Mouse (Mus musculus) liver, embryonic 16.5 days (tissue): ENCODE data around the gene Psors1c2. TPM values are rescaled to one million over a fixed set of nuclear protein-coding genes. Genes with fewer than 3 reads are reported as not detected.

Experiments
- ATAC-seq: fragments of 200-750 bp; cut with Nextera tagmentation; 2 replicates; pipeline ENCODE4 v1.8.0; 2017; ENCODE audit warnings: low read depth, mild to moderate bottlenecking, moderate number of reproducible peaks, moderate library complexity
- H3K27ac ChIP-seq: fragments of 300-500 bp; sonication (generic); 2 replicates; pipeline ENCODE4 v1.5.1; 2014; ENCODE audit warnings: mild to moderate bottlenecking, low read length
- H3K27me3 ChIP-seq: fragments of 300-500 bp; sonication (generic); 2 replicates; pipeline ENCODE4 v1.6.1; 2014; ENCODE audit warnings: low read depth, low read length, mixed read lengths; ENCODE audit not compliant: control insufficient read depth, insufficient read depth
- H3K36me3 ChIP-seq: fragments of 300-500 bp; sonication (generic); 2 replicates; pipeline ENCODE4 v1.6.1; 2014; ENCODE audit warnings: mild to moderate bottlenecking; ENCODE audit not compliant: control insufficient read depth, insufficient read depth
- H3K4me1 ChIP-seq: fragments of 300-500 bp; sonication (generic); 2 replicates; pipeline ENCODE4 v1.6.1; 2014; ENCODE audit warnings: low read depth, low read length, mixed read lengths; ENCODE audit not compliant: control insufficient read depth
- H3K4me2 ChIP-seq: fragments of 300-500 bp; sonication (generic); 2 replicates; pipeline ENCODE4 v1.6.1; 2014; ENCODE audit warnings: low read depth, low read length, mixed read lengths
- H3K4me3 ChIP-seq: fragments of 300-500 bp; sonication (generic); 2 replicates; pipeline ENCODE4 v1.5.1; 2014; ENCODE audit warnings: low read depth, mild to moderate bottlenecking, low read length
- H3K9ac ChIP-seq: fragments of 300-500 bp; sonication (generic); 2 replicates; pipeline ENCODE4 v1.6.1; 2014; ENCODE audit warnings: low read depth, low read length
- H3K9me3 ChIP-seq: fragments of 300-500 bp; sonication (generic); replicated peaks from 2 replicates; pipeline ENCODE4 v1.6.1; 2016; ENCODE audit warnings: low read length; ENCODE audit not compliant: control insufficient read depth
- WGBS: fragments of 180-500 bp; shearing (Covaris S2); extraction: QIAGEN DNeasy Blood & Tissue Kit; methylation state at CpG from one replicate; pipeline ENCODE4 v1.1.7; 2014; ENCODE audit not compliant: insufficient replicate concordance; 5-methylcytosine and 5-hydroxymethylcytosine counted together
- polyA plus RNA-seq: library from polyadenylated mRNA; unstranded; fragments of >200 nt; fragmentation: Nextera tagmentation; extraction: Ambion mirVana; gene quantifications from 2 replicates; pipeline ENCODE4 v1.2.1, GENCODE M21; 2015

The Psors1c2 gene
- 0.17 and 0.19 TPM in 2 replicates for polyA plus RNA-seq

GRCm38 (mm10) chr17:35532901-35533300 lies at the start of gene Psors1c2:
Gene Psors1c2 (plus strand): TSS chr17:35533201.
- no peak for ATAC-seq
- Histone ChIP-seq H3K36me3 (no peaks in the 10 kb centered on the region; the same call in 1 of the 2 replicates), H3K27ac (no peak within 1 kb of the TSS), H3K9me3 (no peaks in the 10 kb centered on the region), H3K4me3 (no peak within 1 kb of the TSS), H3K4me1 (no peaks in the 10 kb centered on the region), H3K27me3 (no peaks in the 10 kb centered on the region), H3K9ac (no peak within 1 kb of the TSS), H3K4me2 (no peak within 1 kb of the TSS)
- 17% methylated on average over 7 of the region's 7 CpGs for WGBS

GRCm38 (mm10) chr17:35484066-35484465 lies 48.9 kb upstream of the Psors1c2 start:
- no peaks in the 10 kb centered on the region for H3K36me3 ChIP-seq
- no peaks in the 10 kb centered on the region for H3K9me3 ChIP-seq
- H3K4me1 ChIP-seq: no peaks in the 10 kb centered on the region
- H3K4me2 ChIP-seq: no peak overlapping the region
- H3K4me3 ChIP-seq: no peak overlapping the region
- no peaks in the 10 kb centered on the region for H3K27me3 ChIP-seq
- WGBS: 2% methylated on average over 9 of the region's 9 CpGs
- no peak overlapping the region for H3K9ac ChIP-seq
- no peak overlapping the region for H3K27ac ChIP-seq
- peak; percentile 5; the same call in 1 of the 2 replicates for ATAC-seq

GRCm38 (mm10) chr17:35485702-35486101 lies 47.3 kb upstream of the Psors1c2 start:
- Histone ChIP-seq H3K4me1 (no peaks in the 10 kb centered on the region), H3K4me3 (no peak overlapping the region), H3K27ac (0 out of 2 replicates have a peak overlapping the region, but pooled peaks have one; percentile 41), H3K4me2 (no peak overlapping the region), H3K27me3 (no peaks in the 10 kb centered on the region), H3K9ac (no peak overlapping the region), H3K9me3 (no peaks in the 10 kb centered on the region), H3K36me3 (no peaks in the 10 kb centered on the region)
- peak; percentile 76 for ATAC-seq
- WGBS: 27% methylated on average over 4 of the region's 4 CpGs

GRCm38 (mm10) chr17:35486726-35487125 lies 46.3 kb upstream of the Psors1c2 start:
- Histone ChIP-seq H3K9me3 (no peaks in the 10 kb centered on the region), H3K27ac (no peak overlapping the region), H3K27me3 (no peaks in the 10 kb centered on the region), H3K36me3 (no peaks in the 10 kb centered on the region), H3K4me1 (no peaks in the 10 kb centered on the region), H3K9ac (no peak overlapping the region), H3K4me2 (no peak overlapping the region), H3K4me3 (no peak overlapping the region)
- WGBS: 50% methylated on average over 10 of the region's 10 CpGs
- no peak for ATAC-seq

GRCm38 (mm10) chr17:35488041-35488440 lies 45.0 kb upstream of the Psors1c2 start:
- WGBS: 70% methylated on average over 2 of the region's 2 CpGs
- Histone ChIP-seq H3K4me1 (no peaks in the 10 kb centered on the region), H3K4me2 (no peak overlapping the region), H3K4me3 (no peak overlapping the region), H3K36me3 (no peaks in the 10 kb centered on the region), H3K27me3 (no peaks in the 10 kb centered on the region), H3K27ac (no peak overlapping the region), H3K9me3 (no peaks in the 10 kb centered on the region), H3K9ac (no peak overlapping the region)
- no peak for ATAC-seq

- Histone ChIP-seq H3K4me2 (no peak overlapping the region), H3K9ac (no peak overlapping the region), H3K9me3 (no peaks in the 10 kb centered on the region), H3K4me1 (no peaks in the 10 kb centered on the region), H3K36me3 (no peaks in the 10 kb centered on the region), H3K27me3 (no peaks in the 10 kb centered on the region), H3K27ac (no peak overlapping the region), H3K4me3 (no peak overlapping the region)
- WGBS: 55% methylated on average over 5 of the region's 5 CpGs
- ATAC-seq: no peak
Observed at GRCm38 (mm10) chr17:35490320-35490719, 42.7 kb upstream of the Psors1c2 start.

GRCm38 (mm10) chr17:35497124-35497523 lies 35.9 kb upstream of the Psors1c2 start:
- no peaks in the 10 kb centered on the region for H3K9me3 ChIP-seq
- H3K4me2 ChIP-seq: no peak overlapping the region
- WGBS: 73% methylated on average over 7 of the region's 7 CpGs

GRCm38 (mm10) chr17:35502226-35502625 lies 30.8 kb upstream of the Psors1c2 start:
- Histone ChIP-seq H3K4me1 (no peaks in the 10 kb centered on the region), H3K4me3 (no peak overlapping the region), H3K4me2 (no peak overlapping the region), H3K27ac (no peak overlapping the region), H3K36me3 (no peaks in the 10 kb centered on the region), H3K27me3 (peaks cover 26% of the 10 kb centered on the region), H3K9me3 (no peaks in the 10 kb centered on the region), H3K9ac (no peak overlapping the region)
- ATAC-seq: no peak
- WGBS: 18% methylated on average over 6 of the region's 6 CpGs

More at GRCm38 (mm10) chr17:35497124-35497523, 35.9 kb upstream of the Psors1c2 start:
- Histone ChIP-seq H3K36me3 (no peaks in the 10 kb centered on the region), H3K27me3 (no peaks in the 10 kb centered on the region), H3K4me3 (no peak overlapping the region), H3K4me1 (no peaks in the 10 kb centered on the region), H3K9ac (no peak overlapping the region), H3K27ac (no peak overlapping the region)
- no peak for ATAC-seq

GRCm38 (mm10) chr17:35502762-35503161 lies 30.2 kb upstream of the Psors1c2 start:
- no peaks in the 10 kb centered on the region for H3K9me3 ChIP-seq
- H3K27ac ChIP-seq: no peak overlapping the region
- no peaks in the 10 kb centered on the region for H3K4me1 ChIP-seq
- H3K9ac ChIP-seq: no peak overlapping the region
- no peak overlapping the region for H3K4me2 ChIP-seq
- no peak for ATAC-seq
- H3K4me3 ChIP-seq: no peak overlapping the region
- H3K36me3 ChIP-seq: no peaks in the 10 kb centered on the region
- H3K27me3 ChIP-seq: peaks cover 31% of the 10 kb centered on the region
- WGBS: 37% methylated on average over 5 of the region's 5 CpGs
